Mouse (Mus musculus) megakaryocyte, embryonic 14.5 days (primary cell): ENCODE results near the gene Rnf182.

Source experiments
- FLI1 ChIP-seq: IDR thresholded peaks from 2 replicates; pipeline ENCODE4 v1.6.1; 2012; ENCODE audit warnings: low read length, inconsistent platforms, mixed read lengths
- GATA1 ChIP-seq: IDR thresholded peaks from 3 replicates; pipeline ENCODE4 v1.6.1; 2012; ENCODE audit warnings: mixed read lengths, low read length, inconsistent platforms, borderline replicate concordance

GRCm38 (mm10) chr13:43696011-43696410, 80.5 kb downstream of the Rnf182 start:
- TF ChIP-seq GATA1 (no peak), FLI1 (no peak)
